Mouse (Mus musculus): Measurements from ENCODE around the gene Olfr883. TPM values are rescaled to one million over a fixed set of nuclear protein-coding genes. Genes with fewer than 3 reads are reported as not detected.

Olfr883 gene
- polyA plus RNA-seq (2015; fragmentation: Nextera tagmentation; extraction: Ambion mirVana) = not detected in 2 replicates

GRCm38 (mm10) chr9:38025508-38025907 lies at the start of gene Olfr883:
Gene Olfr883 (plus strand): TSS chr9:38025808.
- Histone ChIP-seq H3K4me3 (no peak within 1 kb of the TSS), H3K4me1 (replicated peaks) (no peaks in the 10 kb centered on the region), H3K4me2 (no peak within 1 kb of the TSS), H3K9me3 (no peaks in the 10 kb centered on the region), H3K27ac (replicated peaks) (no peak within 1 kb of the TSS), H3K27me3 (no peaks in the 10 kb centered on the region), H3K36me3 (no peaks in the 10 kb centered on the region), H3K9ac (no peak within 1 kb of the TSS)
- 95% methylated on average over 1 of the region's 1 CpGs for WGBS
- ATAC-seq (ENCODE audit: low FRiP score, low read depth) = no peak

GRCm38 (mm10) chr9:37991525-37991924 lies 34.1 kb upstream of the Olfr883 start, which contains the start of gene Olfr881:
Gene Olfr881 (plus strand): TSS chr9:37991825.
- H3K9ac ChIP-seq = no peak within 1 kb of the TSS
- H3K4me2 ChIP-seq = no peak within 1 kb of the TSS
- H3K27me3 ChIP-seq = no peaks in the 10 kb centered on the region
- H3K4me3 ChIP-seq = no peak within 1 kb of the TSS
- no peaks in the 10 kb centered on the region for H3K4me1 ChIP-seq (replicated peaks)
- H3K27ac ChIP-seq (replicated peaks) = no peak within 1 kb of the TSS
- no peaks in the 10 kb centered on the region for H3K9me3 ChIP-seq
- no peak for ATAC-seq (ENCODE audit: low FRiP score, low read depth)
- H3K36me3 ChIP-seq = no peaks in the 10 kb centered on the region

GRCm38 (mm10) chr9:37998581-37999204 lies 26.9 kb upstream of the Olfr883 start:
- WGBS = 67% methylated on average over 2 of the region's 2 CpGs
- H3K9ac ChIP-seq = no peak overlapping the region

GRCm38 (mm10) chr9:38000021-38000420 lies 25.6 kb upstream of the Olfr883 start:
- no peaks in the 10 kb centered on the region for H3K4me1 ChIP-seq (replicated peaks)
- H3K4me3 ChIP-seq = no peak overlapping the region
- H3K4me2 ChIP-seq = no peak overlapping the region
- WGBS = 64% methylated on average over 1 of the region's 1 CpGs
- H3K27ac ChIP-seq (replicated peaks) = no peak overlapping the region
- H3K9me3 ChIP-seq = no peaks in the 10 kb centered on the region
- H3K36me3 ChIP-seq = no peaks in the 10 kb centered on the region
- no peaks in the 10 kb centered on the region for H3K27me3 ChIP-seq
- ATAC-seq (ENCODE audit: low FRiP score, low read depth) = no peak
- H3K9ac ChIP-seq = no peak overlapping the region

More at GRCm38 (mm10) chr9:37998581-37999204, 26.9 kb upstream of the Olfr883 start:
- no peak overlapping the region for H3K4me2 ChIP-seq
- no peaks in the 10 kb centered on the region for H3K4me1 ChIP-seq (replicated peaks)
- no peak overlapping the region for H3K4me3 ChIP-seq
- H3K27me3 ChIP-seq = no peaks in the 10 kb centered on the region
- no peaks in the 10 kb centered on the region for H3K9me3 ChIP-seq
- H3K36me3 ChIP-seq = no peaks in the 10 kb centered on the region
- H3K27ac ChIP-seq (replicated peaks) = no peak overlapping the region
- ATAC-seq (ENCODE audit: low FRiP score, low read depth) = no peak

GRCm38 (mm10) chr9:38046255-38046654 lies 20.6 kb downstream of the Olfr883 start, which contains the start of gene Olfr884:
Gene Olfr884 (plus strand): TSS chr9:38046555.
- no peak within 1 kb of the TSS for H3K27ac ChIP-seq (replicated peaks)
- H3K36me3 ChIP-seq = no peaks in the 10 kb centered on the region
- no peaks in the 10 kb centered on the region for H3K4me1 ChIP-seq (replicated peaks)
- no peaks in the 10 kb centered on the region for H3K27me3 ChIP-seq
- no peak within 1 kb of the TSS for H3K4me2 ChIP-seq
- H3K9me3 ChIP-seq = no peaks in the 10 kb centered on the region
- 60% methylated on average over 1 of the region's 1 CpGs for WGBS
- no peak within 1 kb of the TSS for H3K4me3 ChIP-seq
- no peak for ATAC-seq (ENCODE audit: low FRiP score, low read depth)
- H3K9ac ChIP-seq = no peak within 1 kb of the TSS

- no peak within 1 kb of the TSS for H3K9ac ChIP-seq
- no peak for ATAC-seq (ENCODE audit: low FRiP score, low read depth)
- H3K4me1 ChIP-seq (replicated peaks) = no peaks in the 10 kb centered on the region
- 95% methylated on average over 3 of the region's 3 CpGs for WGBS
- H3K27ac ChIP-seq (replicated peaks) = no peak within 1 kb of the TSS
- H3K4me2 ChIP-seq = no peak within 1 kb of the TSS
- no peaks in the 10 kb centered on the region for H3K9me3 ChIP-seq
- H3K4me3 ChIP-seq = no peak within 1 kb of the TSS
- H3K27me3 ChIP-seq = no peaks in the 10 kb centered on the region
- no peaks in the 10 kb centered on the region for H3K36me3 ChIP-seq
Observed at GRCm38 (mm10) chr9:38061022-38061421, 35.4 kb downstream of the Olfr883 start, which contains the start of gene Olfr885. Gene Olfr885 (plus strand): TSS chr9:38061322.

Other genes with a start within 250 kb of the Olfr883 start
- not detected in 2 replicates for gene Olfr876, start 222.8 kb upstream of the Olfr883 start, polyA plus RNA-seq (2015; fragmentation: Nextera tagmentation; extraction: Ambion mirVana)
- not detected in 2 replicates for gene Olfr877, start 171.5 kb upstream of the Olfr883 start, polyA plus RNA-seq (2015; fragmentation: Nextera tagmentation; extraction: Ambion mirVana)
- gene Olfr145, start 129.1 kb upstream of the Olfr883 start, polyA plus RNA-seq (2015; fragmentation: Nextera tagmentation; extraction: Ambion mirVana) = not detected in 2 replicates
- gene Olfr878, start 108.0 kb upstream of the Olfr883 start, polyA plus RNA-seq (2015; fragmentation: Nextera tagmentation; extraction: Ambion mirVana) = not detected in 2 replicates
- gene Olfr881, start 34.0 kb upstream of the Olfr883 start, polyA plus RNA-seq (2015; fragmentation: Nextera tagmentation; extraction: Ambion mirVana) = not detected in 2 replicates
- not detected in 2 replicates for gene Olfr884, start 20.7 kb downstream of the Olfr883 start, polyA plus RNA-seq (2015; fragmentation: Nextera tagmentation; extraction: Ambion mirVana)
- not detected in 2 replicates for gene Olfr885, start 35.5 kb downstream of the Olfr883 start, polyA plus RNA-seq (2015; fragmentation: Nextera tagmentation; extraction: Ambion mirVana)
- not detected in 2 replicates for gene Olfr887, start 58.3 kb downstream of the Olfr883 start, polyA plus RNA-seq (2015; fragmentation: Nextera tagmentation; extraction: Ambion mirVana)
- gene Olfr888, start 82.3 kb downstream of the Olfr883 start, polyA plus RNA-seq (2015; fragmentation: Nextera tagmentation; extraction: Ambion mirVana) = not detected in 2 replicates
- 0.10 TPM in 2 replicates for gene Olfr889, start 89.4 kb downstream of the Olfr883 start, polyA plus RNA-seq (2015; fragmentation: Nextera tagmentation; extraction: Ambion mirVana)
- not detected in 2 replicates for gene Olfr890, start 116.7 kb downstream of the Olfr883 start, polyA plus RNA-seq (2015; fragmentation: Nextera tagmentation; extraction: Ambion mirVana)
- gene Olfr891, start 155.0 kb downstream of the Olfr883 start, polyA plus RNA-seq (2015; fragmentation: Nextera tagmentation; extraction: Ambion mirVana) = not detected in 2 replicates
- not detected in 2 replicates for gene Olfr893, start 182.6 kb downstream of the Olfr883 start, polyA plus RNA-seq (2015; fragmentation: Nextera tagmentation; extraction: Ambion mirVana)
- not detected in 2 replicates for gene Olfr894, start 192.2 kb downstream of the Olfr883 start, polyA plus RNA-seq (2015; fragmentation: Nextera tagmentation; extraction: Ambion mirVana)
- not detected in 2 replicates for gene Olfr143, start 227.0 kb downstream of the Olfr883 start, polyA plus RNA-seq (2015; fragmentation: Nextera tagmentation; extraction: Ambion mirVana)
- gene Olfr895, start 242.0 kb downstream of the Olfr883 start, polyA plus RNA-seq (2015; fragmentation: Nextera tagmentation; extraction: Ambion mirVana) = not detected in 2 replicates